Mouse (Mus musculus) large intestine, adult 2 months (tissue): ENCODE results near the gene Lamc1. TPM values are rescaled to one million over a fixed set of nuclear protein-coding genes. Genes with fewer than 3 reads are reported as not detected.

Source experiments
- polyA plus RNA-seq: library from polyadenylated mRNA; depleted of rRNA; stranded (reverse); fragments of >200 nt; gene quantifications from 2 replicates; pipeline ENCODE4 v1.2.3, GENCODE M21; 2012; rRNA removed

The Lamc1 gene
- polyA plus RNA-seq, 1 experiment, result 26.1 TPM

Other genes starting within 250 kb of the Lamc1 start
- 4.4 and 6.8 TPM in 2 replicates for gene Lamc2, start 146.3 kb downstream of the Lamc1 start, polyA plus RNA-seq
- 0.12 TPM in 1 of 2 replicates, not detected in the other for gene Shcbp1l, start 92.4 kb upstream of the Lamc1 start, polyA plus RNA-seq
- 13.1 and 19.1 TPM in 2 replicates for gene Dhx9, start 154.9 kb upstream of the Lamc1 start, polyA plus RNA-seq
- 2.4 and 9.1 TPM in 2 replicates for gene Npl, start 217.3 kb upstream of the Lamc1 start, polyA plus RNA-seq